Mouse (Mus musculus) kidney, adult 2 months (tissue): ENCODE data around the gene Ckap4. TPM values are rescaled to one million over a fixed set of nuclear protein-coding genes. Genes with fewer than 3 reads are reported as not detected.

Source experiments
- DNase-seq: peaks from one replicate; pipeline ENCODE4 v3.0.0; 2021
- H3K27ac ChIP-seq: fragments of 200-500 bp; 2 replicates; pipeline ENCODE4 v1.5.1; 2012; ENCODE audit warnings: low read depth, low read length, control low read depth, inconsistent platforms; ENCODE audit not compliant: insufficient read depth
- H3K27me3 ChIP-seq: fragments of 200-500 bp; replicated peaks from 2 replicates; pipeline ENCODE4 v1.6.1; 2012; ENCODE audit warnings: mild to moderate bottlenecking, moderate library complexity, low read length, inconsistent platforms; ENCODE audit not compliant: control insufficient read depth, insufficient read depth
- H3K36me3 ChIP-seq: fragments of 200-500 bp; 2 replicates; pipeline ENCODE4 v1.6.1; 2012; ENCODE audit warnings: mild to moderate bottlenecking, moderate library complexity, low read length, inconsistent platforms; ENCODE audit not compliant: control insufficient read depth, insufficient read depth
- H3K4me1 ChIP-seq: fragments of 200-500 bp; 2 replicates; pipeline ENCODE4 v1.6.1; 2011; ENCODE audit warnings: low read length; ENCODE audit not compliant: control insufficient read depth, insufficient read depth
- H3K4me3 ChIP-seq: fragments of 200-500 bp; 2 replicates; pipeline ENCODE4 v1.5.1; 2011; ENCODE audit warnings: mild to moderate bottlenecking, low read depth, low read length, control low read depth; ENCODE audit not compliant: insufficient read depth
- CTCF ChIP-seq: fragments of 200-500 bp; conservative IDR thresholded peaks from 2 replicates; pipeline ENCODE4 v1.5.1; 2011; ENCODE audit warnings: low read depth, mild to moderate bottlenecking, control low read depth, low read length, moderate library complexity, mixed read lengths; ENCODE audit not compliant: insufficient read depth, insufficient read length
- POLR2A ChIP-seq: fragments of 200-500 bp; IDR thresholded peaks from one replicate; pipeline ENCODE4 v1.6.1; 2011; ENCODE audit warnings: low read depth, low read length, control low read depth
- WGBS: fragments of 180-500 bp; shearing (Covaris S2); methylation state at CpG from one replicate; pipeline ENCODE4 v1.1.7; 2018; 5-methylcytosine and 5-hydroxymethylcytosine counted together
- polyA plus RNA-seq: library from polyadenylated mRNA; depleted of rRNA; stranded (reverse); fragments of >200 nt; gene quantifications from 2 replicates; pipeline ENCODE4 v1.2.3, GENCODE M21; 2012

Gene Ckap4
- polyA plus RNA-seq, 1 experiment, result 6.5 TPM

DNA sequence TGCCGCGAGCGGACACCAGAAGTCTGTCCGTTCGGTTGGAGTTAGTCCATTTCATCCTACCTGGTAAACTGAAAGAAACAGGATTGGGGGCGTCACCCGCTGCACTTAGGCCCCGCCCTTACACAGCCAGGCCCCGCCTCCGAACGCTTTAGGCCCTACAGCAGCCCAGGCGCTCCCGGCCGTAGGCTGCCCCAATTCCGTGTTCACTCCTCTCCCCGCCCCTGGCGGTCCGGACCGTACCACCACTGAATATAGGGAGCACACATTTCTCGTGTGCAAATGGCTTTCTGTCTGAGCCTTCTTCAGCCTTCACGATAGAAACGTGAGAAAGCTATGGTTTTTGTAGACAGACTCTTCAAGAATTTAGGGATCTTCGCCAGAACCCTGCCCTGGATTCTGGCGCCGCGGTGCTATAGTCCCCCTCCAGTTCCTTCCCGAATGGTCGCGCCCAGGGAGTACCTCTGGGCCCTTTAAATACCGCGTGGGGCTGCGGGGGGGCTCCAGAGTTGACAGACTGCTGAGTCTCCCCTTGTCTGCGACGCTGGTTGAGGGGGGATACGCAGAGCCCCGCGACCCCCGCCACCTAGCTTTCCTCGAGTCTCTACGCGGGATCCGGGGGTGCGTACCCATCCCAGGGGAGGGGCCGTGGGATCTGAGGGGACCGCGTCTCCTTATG is 42.7 kb upstream of the Ckap4 start, which contains the start of gene Tcp11l2:
Tcp11l2 (plus strand) TSS at position 232 of the 676 bp plus-strand sequence.
- Histone ChIP-seq H3K27ac (peak within 1 kb of the TSS; percentile 94), H3K27me3 (no peaks in the 10 kb centered on the region), H3K4me3 (peak within 1 kb of the TSS; percentile 95), H3K36me3 (no peaks in the 10 kb centered on the region), H3K4me1 (peaks cover 4% of the 10 kb centered on the region; the same call in 1 of the 2 replicates)
- WGBS, result 1% methylated on average over 46 of the region's 46 CpGs
- DNase-seq, result peak; percentile 98
- no peak for TF ChIP-seq CTCF
- no peak for TF ChIP-seq POLR2A

DNA sequence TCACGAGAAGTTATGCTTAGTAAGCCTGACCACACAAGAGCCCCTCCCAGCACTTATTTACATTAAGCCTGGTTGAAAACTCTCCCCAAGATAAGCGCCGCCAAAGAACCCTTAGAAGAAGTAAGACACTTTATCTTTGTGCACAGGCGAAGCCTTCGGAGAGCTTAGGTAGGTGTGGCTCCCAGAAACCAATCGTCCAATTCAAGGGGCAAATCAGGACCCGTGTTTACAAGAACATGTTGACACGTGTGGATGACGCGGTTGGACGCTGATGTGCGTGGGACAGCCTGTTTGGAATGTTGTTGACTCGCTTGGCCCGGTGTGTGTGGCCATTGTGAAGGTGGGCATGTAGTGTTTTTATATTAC is 42.1 kb upstream of the Ckap4 start:
- Histone ChIP-seq H3K27me3 (no peaks in the 10 kb centered on the region), H3K27ac (peak overlapping the region; percentile 92), H3K4me3 (peak overlapping the region; percentile 95), H3K4me1 (peaks cover 4% of the 10 kb centered on the region; the same call in 1 of the 2 replicates), H3K36me3 (no peaks in the 10 kb centered on the region)
- TF ChIP-seq CTCF (no peak), POLR2A (no peak)
- DNase-seq, result no peak
- WGBS, result under 1% methylated on average over 14 of the region's 14 CpGs

DNA sequence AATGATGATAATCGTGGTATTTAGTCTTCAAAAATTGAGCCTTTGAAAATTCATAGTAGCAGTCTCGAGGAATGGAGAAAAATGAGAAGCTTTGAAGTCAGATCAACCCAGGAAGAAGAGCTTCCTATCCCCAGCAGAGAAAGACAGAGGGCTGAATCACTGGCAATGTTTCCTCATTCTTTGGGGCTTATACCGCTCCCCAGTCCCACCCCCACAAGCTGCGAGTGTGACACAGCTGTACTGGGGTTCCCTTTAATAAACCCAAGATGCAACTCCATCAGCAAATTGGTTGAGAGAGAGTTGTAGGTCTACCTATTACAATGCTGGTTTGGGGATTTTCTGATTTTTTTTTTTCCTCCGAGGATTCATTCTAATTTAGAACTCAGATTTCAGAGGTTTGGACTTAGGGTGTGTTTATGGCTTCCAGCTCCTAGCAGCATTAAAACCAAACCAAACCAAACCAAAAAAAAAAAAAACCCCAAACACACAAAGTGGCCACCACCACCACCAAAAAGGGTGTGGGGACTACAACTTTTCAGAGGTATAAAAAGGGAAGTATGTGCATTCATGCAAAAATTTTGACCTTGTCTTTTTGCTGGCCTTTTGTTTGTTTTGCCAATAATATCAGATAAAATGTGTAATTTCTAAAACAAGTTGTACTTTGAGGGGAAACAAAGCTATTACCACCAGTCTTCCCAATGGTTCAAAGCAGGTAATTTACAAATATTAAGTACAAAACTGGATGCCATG is 40.0 kb upstream of the Ckap4 start:
- no peaks in the 10 kb centered on the region for H3K36me3 ChIP-seq
- peaks cover 4% of the 10 kb centered on the region; the same call in 1 of the 2 replicates for H3K4me1 ChIP-seq
- H3K27me3 ChIP-seq, result no peaks in the 10 kb centered on the region
- 74% methylated on average over 5 of the region's 5 CpGs for WGBS
- no peak overlapping the region for H3K27ac ChIP-seq
- TF ChIP-seq CTCF (no peak), POLR2A (no peak)
- DNase-seq, result no peak
- no peak overlapping the region for H3K4me3 ChIP-seq

DNA sequence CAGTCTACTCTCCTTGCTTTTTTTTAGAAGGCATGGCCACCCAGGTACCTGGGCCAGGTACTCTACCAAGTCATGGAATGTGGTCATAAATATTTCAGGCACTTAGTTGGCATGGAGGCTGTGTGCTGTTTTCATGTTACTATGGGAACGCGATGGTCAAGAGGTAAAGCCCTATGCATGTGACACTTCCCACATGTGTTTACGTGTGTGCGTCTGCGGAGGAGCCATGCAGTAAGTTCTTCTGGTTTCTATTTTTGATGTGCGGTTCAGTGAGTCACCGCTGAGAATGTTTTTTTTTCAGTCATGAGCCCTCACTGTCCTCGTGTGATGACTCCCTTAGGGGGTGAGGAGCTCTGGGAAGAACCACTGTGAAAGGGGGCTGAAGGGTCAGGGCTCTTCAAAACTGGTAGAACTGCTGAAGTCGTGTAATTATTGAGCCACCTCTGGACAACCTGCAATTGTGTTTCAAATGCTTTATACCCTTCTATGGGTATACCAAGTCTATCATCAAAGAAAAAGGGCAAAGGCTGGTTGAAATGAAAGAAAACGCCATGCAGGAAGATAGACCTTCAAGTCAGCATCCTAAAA is 37.3 kb upstream of the Ckap4 start:
- no peak overlapping the region for H3K4me3 ChIP-seq
- TF ChIP-seq POLR2A (no peak), CTCF (no peak)
- DNase-seq, result no peak
- no peaks in the 10 kb centered on the region for H3K36me3 ChIP-seq
- H3K4me1 ChIP-seq, result no peaks in the 10 kb centered on the region
- H3K27ac ChIP-seq, result no peak overlapping the region
- 68% methylated on average over 10 of the region's 10 CpGs for WGBS
- H3K27me3 ChIP-seq, result no peaks in the 10 kb centered on the region

DNA sequence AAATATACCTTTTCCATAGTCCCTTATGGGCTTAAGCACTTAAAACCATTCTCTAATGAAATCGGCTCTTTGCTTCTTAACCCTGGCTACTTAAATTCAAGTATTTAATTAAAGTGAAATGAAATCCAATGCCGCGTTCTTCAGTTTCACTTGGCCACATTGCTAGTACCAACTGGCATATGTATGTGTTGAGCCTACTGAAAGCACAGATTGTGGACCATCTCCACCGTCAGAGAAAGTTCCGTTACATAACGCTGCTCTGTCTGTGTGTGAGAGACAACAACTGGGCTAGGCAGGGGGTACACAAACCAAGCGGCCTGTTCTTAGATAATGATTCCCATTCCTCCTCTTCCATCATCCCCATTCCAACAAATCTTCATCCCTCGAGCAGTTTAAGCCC is 30.6 kb upstream of the Ckap4 start:
- Histone ChIP-seq H3K4me1 (no peaks in the 10 kb centered on the region), H3K27ac (no peak overlapping the region), H3K36me3 (no peaks in the 10 kb centered on the region), H3K4me3 (no peak overlapping the region), H3K27me3 (no peaks in the 10 kb centered on the region)
- TF ChIP-seq CTCF, result no peak
- TF ChIP-seq POLR2A, result no peak
- 86% methylated on average over 8 of the region's 8 CpGs for WGBS
- no peak for DNase-seq

DNA sequence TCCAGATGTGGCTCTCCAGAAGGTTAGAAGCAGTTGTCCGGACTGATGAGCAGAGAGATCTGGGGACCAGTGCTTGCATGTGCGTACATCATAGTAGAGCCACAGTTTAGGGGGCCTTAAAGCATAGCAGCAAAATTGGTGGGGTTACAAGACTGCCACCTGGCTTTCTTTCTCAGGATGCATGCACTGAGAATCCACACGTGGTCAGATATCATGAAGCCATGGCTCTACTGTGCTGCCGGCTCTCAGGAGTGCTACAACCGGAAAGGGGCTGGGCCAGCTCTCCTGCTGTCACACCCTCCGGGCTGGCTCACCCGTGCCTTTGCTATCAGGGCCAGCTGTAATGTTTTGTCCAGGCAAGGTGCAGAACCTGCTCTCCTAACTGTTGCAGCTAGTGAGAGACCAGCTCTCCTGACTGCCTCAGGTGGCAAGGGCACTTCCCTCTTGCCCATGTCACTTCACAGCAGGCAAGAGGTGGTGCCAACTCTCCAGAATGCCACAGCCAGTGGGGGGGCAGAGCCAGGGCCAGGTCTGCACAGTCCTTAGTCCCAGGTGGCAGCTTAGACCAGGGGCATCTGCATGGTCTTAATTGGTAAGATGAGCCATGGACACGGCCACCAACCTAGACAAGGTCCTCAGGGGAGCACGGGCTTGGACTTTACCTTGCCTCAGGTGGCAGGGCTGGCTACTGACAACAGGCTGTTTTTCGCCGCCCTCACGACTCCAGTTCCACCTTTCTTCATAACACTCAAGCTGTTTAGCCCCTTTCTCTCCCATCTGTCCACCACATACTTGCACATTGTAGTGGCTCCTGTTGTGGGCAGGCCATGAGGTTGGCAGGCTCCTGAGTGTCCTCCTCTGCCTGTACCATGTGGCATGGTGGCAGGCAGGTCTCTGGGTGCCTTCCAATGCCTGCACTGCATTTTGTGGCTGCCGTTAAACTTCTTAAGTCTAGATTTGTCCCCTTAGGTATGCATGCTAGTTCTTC is 29.0 kb upstream of the Ckap4 start:
- Histone ChIP-seq H3K4me3 (no peak overlapping the region), H3K36me3 (no peaks in the 10 kb centered on the region), H3K4me1 (no peaks in the 10 kb centered on the region), H3K27ac (no peak overlapping the region), H3K27me3 (no peaks in the 10 kb centered on the region)
- DNase-seq, result peak; percentile 27
- WGBS, result 59% methylated on average over 13 of the region's 13 CpGs
- no peak for TF ChIP-seq POLR2A
